Mouse (Mus musculus) bone marrow macrophage, adult 2 months (primary cell): ENCODE results near the gene Igf2bp3.

Experiments
- CTCF ChIP-seq: IDR thresholded peaks from 2 replicates; pipeline ENCODE4 v1.5.1; 2012; ENCODE audit warnings: low read depth, mild to moderate bottlenecking, low read length, moderate library complexity
- POLR2A ChIP-seq: IDR thresholded peaks from 2 replicates; pipeline ENCODE4 v1.6.1; 2012; ENCODE audit warnings: mild to moderate bottlenecking, low read depth, low read length, borderline replicate concordance

- no peak for TF ChIP-seq POLR2A
- no peak for TF ChIP-seq CTCF
These were observed 27.6 kb upstream of the Igf2bp3 start for GRCm38 (mm10) chr6:49242331-49242730.
